Mouse (Mus musculus): Measurements from ENCODE around the gene C130079G13Rik. TPM values are rescaled to one million over a fixed set of nuclear protein-coding genes. Genes with fewer than 3 reads are reported as not detected.
"Not testable (repeated sequence)": the region's sequence is repeated elsewhere in the genome, so short reads cannot be mapped to it uniquely, and the experiment has no call there.

Gene C130079G13Rik
- polyA plus RNA-seq (2015; fragmentation: Nextera tagmentation; extraction: Ambion mirVana): not detected in 2 replicates

GRCm38 (mm10) chr3:59924914-59925313, at the start of gene C130079G13Rik:
Gene C130079G13Rik, plus strand, starts transcription at chr3:59925214.
- H3K9ac ChIP-seq: no peak within 1 kb of the TSS
- H3K27ac ChIP-seq (replicated peaks): no peak within 1 kb of the TSS
- 64% methylated on average over 2 of the region's 2 CpGs for WGBS (ENCODE audit: insufficient replicate concordance)
- no peaks in the 10 kb centered on the region for H3K27me3 ChIP-seq
- H3K4me2 ChIP-seq: no peak within 1 kb of the TSS
- no peaks in the 10 kb centered on the region for H3K9me3 ChIP-seq (replicated peaks)
- ATAC-seq (ENCODE audit: insufficient read depth): no peak
- no peaks in the 10 kb centered on the region for H3K4me1 ChIP-seq (replicated peaks)
- no peaks in the 10 kb centered on the region for H3K36me3 ChIP-seq (replicated peaks)
- H3K4me3 ChIP-seq (replicated peaks): no peak within 1 kb of the TSS

GRCm38 (mm10) chr3:59877601-59878000, 47.4 kb upstream of the C130079G13Rik start:
- not testable (repeated sequence) for H3K4me2 ChIP-seq; H3K27me3 ChIP-seq; H3K4me3 ChIP-seq (replicated peaks); H3K9ac ChIP-seq; ATAC-seq (ENCODE audit: insufficient read depth); H3K27ac ChIP-seq (replicated peaks); H3K9me3 ChIP-seq (replicated peaks); H3K36me3 ChIP-seq (replicated peaks); H3K4me1 ChIP-seq (replicated peaks)
- 36% methylated on average over 1 of the region's 1 CpGs for WGBS (ENCODE audit: insufficient replicate concordance)

- H3K9me3 ChIP-seq (replicated peaks); H3K27me3 ChIP-seq; H3K27ac ChIP-seq (replicated peaks); ATAC-seq (ENCODE audit: insufficient read depth); H3K9ac ChIP-seq; H3K4me2 ChIP-seq; H3K36me3 ChIP-seq (replicated peaks); H3K4me3 ChIP-seq (replicated peaks); H3K4me1 ChIP-seq (replicated peaks): not testable (repeated sequence)
- 47% methylated on average over 7 of the region's 7 CpGs for WGBS (ENCODE audit: insufficient replicate concordance)
Observed at GRCm38 (mm10) chr3:59879801-59880554, 45.0 kb upstream of the C130079G13Rik start.

- no peak overlapping the region for H3K27ac ChIP-seq (replicated peaks)
- no peaks in the 10 kb centered on the region for H3K36me3 ChIP-seq (replicated peaks)
- H3K9ac ChIP-seq: no peak overlapping the region
- no peaks in the 10 kb centered on the region for H3K27me3 ChIP-seq
- H3K9me3 ChIP-seq (replicated peaks): no peaks in the 10 kb centered on the region
- no peaks in the 10 kb centered on the region for H3K4me1 ChIP-seq (replicated peaks)
- no peak overlapping the region for H3K4me2 ChIP-seq
- H3K4me3 ChIP-seq (replicated peaks): no peak overlapping the region
- no peak for ATAC-seq (ENCODE audit: insufficient read depth)
- WGBS (ENCODE audit: insufficient replicate concordance): 46% methylated on average over 2 of the region's 2 CpGs
Observed at GRCm38 (mm10) chr3:59893276-59893675, 31.7 kb upstream of the C130079G13Rik start.

GRCm38 (mm10) chr3:59934621-59935020, 9.6 kb downstream of the C130079G13Rik start:
- Histone ChIP-seq H3K4me2 (no peak overlapping the region), H3K27ac (replicated peaks) (no peak overlapping the region), H3K9me3 (replicated peaks) (no peaks in the 10 kb centered on the region), H3K9ac (no peak overlapping the region), H3K4me3 (replicated peaks) (no peak overlapping the region), H3K36me3 (replicated peaks) (no peaks in the 10 kb centered on the region), H3K27me3 (no peaks in the 10 kb centered on the region), H3K4me1 (replicated peaks) (no peaks in the 10 kb centered on the region)
- ATAC-seq (ENCODE audit: insufficient read depth): no peak
- WGBS (ENCODE audit: insufficient replicate concordance): 53% methylated on average over 1 of the region's 1 CpGs

- no peaks in the 10 kb centered on the region for H3K9me3 ChIP-seq (replicated peaks)
- no peak overlapping the region for H3K4me3 ChIP-seq (replicated peaks)
- no peaks in the 10 kb centered on the region for H3K4me1 ChIP-seq (replicated peaks)
- H3K27me3 ChIP-seq: no peaks in the 10 kb centered on the region
- no peak overlapping the region for H3K9ac ChIP-seq
- 77% methylated on average over 10 of the region's 10 CpGs for WGBS (ENCODE audit: insufficient replicate concordance)
- H3K27ac ChIP-seq (replicated peaks): no peak overlapping the region
- ATAC-seq (ENCODE audit: insufficient read depth): no peak
- H3K36me3 ChIP-seq (replicated peaks): no peaks in the 10 kb centered on the region
- no peak overlapping the region for H3K4me2 ChIP-seq
Observed at GRCm38 (mm10) chr3:59947294-59947950, 22.4 kb downstream of the C130079G13Rik start.

GRCm38 (mm10) chr3:59970891-59971290, 45.9 kb downstream of the C130079G13Rik start:
- Histone ChIP-seq H3K27me3 (no peaks in the 10 kb centered on the region), H3K9me3 (replicated peaks) (no peaks in the 10 kb centered on the region), H3K27ac (replicated peaks) (no peak overlapping the region), H3K4me3 (replicated peaks) (no peak overlapping the region), H3K4me1 (replicated peaks) (no peaks in the 10 kb centered on the region), H3K36me3 (replicated peaks) (no peaks in the 10 kb centered on the region), H3K9ac (no peak overlapping the region), H3K4me2 (no peak overlapping the region)
- ATAC-seq (ENCODE audit: insufficient read depth): no peak
- 70% methylated on average over 5 of the region's 5 CpGs for WGBS (ENCODE audit: insufficient replicate concordance)

GRCm38 (mm10) chr3:59974591-59974990, 49.6 kb downstream of the C130079G13Rik start:
- Histone ChIP-seq H3K27me3 (no peaks in the 10 kb centered on the region), H3K27ac (replicated peaks) (no peak overlapping the region), H3K4me1 (replicated peaks) (no peaks in the 10 kb centered on the region), H3K4me3 (replicated peaks) (no peak overlapping the region), H3K4me2 (no peak overlapping the region), H3K9me3 (replicated peaks) (no peaks in the 10 kb centered on the region), H3K9ac (no peak overlapping the region), H3K36me3 (replicated peaks) (no peaks in the 10 kb centered on the region)
- ATAC-seq (ENCODE audit: insufficient read depth): no peak

Other genes with a start within 250 kb of the C130079G13Rik start
- gene Gm5538, start 195.4 kb upstream of the C130079G13Rik start, polyA plus RNA-seq (2015; fragmentation: Nextera tagmentation; extraction: Ambion mirVana): not detected in 2 replicates
- not detected in 2 replicates for gene Gm8298, start 64.2 kb upstream of the C130079G13Rik start, polyA plus RNA-seq (2015; fragmentation: Nextera tagmentation; extraction: Ambion mirVana)
- gene Aadacl2, start 81.5 kb downstream of the C130079G13Rik start, polyA plus RNA-seq (2015; fragmentation: Nextera tagmentation; extraction: Ambion mirVana): not detected in 2 replicates
- 304 and 333 TPM in 2 replicates for gene Aadac, start 100.5 kb downstream of the C130079G13Rik start, polyA plus RNA-seq (2015; fragmentation: Nextera tagmentation; extraction: Ambion mirVana)
- 0.07 and 0.12 TPM in 2 replicates for gene Sucnr1, start 156.7 kb downstream of the C130079G13Rik start, polyA plus RNA-seq (2015; fragmentation: Nextera tagmentation; extraction: Ambion mirVana)